Mouse (Mus musculus) inflammation-experienced regulatory T-cells, adult 16 weeks (primary cell): ENCODE data around the gene 2810021J22Rik. TPM values are rescaled to one million over a fixed set of nuclear protein-coding genes. Genes with fewer than 3 reads are reported as not detected.

ENCODE experiments used
- polyA plus RNA-seq: library from polyadenylated mRNA; unstranded; fragments of 100-300 nt; shearing (Covaris generic); gene quantifications from one replicate; pipeline ENCODE4 v1.2.1, GENCODE M21; 2017

Gene 2810021J22Rik
- 16.0 TPM for polyA plus RNA-seq

DNA sequence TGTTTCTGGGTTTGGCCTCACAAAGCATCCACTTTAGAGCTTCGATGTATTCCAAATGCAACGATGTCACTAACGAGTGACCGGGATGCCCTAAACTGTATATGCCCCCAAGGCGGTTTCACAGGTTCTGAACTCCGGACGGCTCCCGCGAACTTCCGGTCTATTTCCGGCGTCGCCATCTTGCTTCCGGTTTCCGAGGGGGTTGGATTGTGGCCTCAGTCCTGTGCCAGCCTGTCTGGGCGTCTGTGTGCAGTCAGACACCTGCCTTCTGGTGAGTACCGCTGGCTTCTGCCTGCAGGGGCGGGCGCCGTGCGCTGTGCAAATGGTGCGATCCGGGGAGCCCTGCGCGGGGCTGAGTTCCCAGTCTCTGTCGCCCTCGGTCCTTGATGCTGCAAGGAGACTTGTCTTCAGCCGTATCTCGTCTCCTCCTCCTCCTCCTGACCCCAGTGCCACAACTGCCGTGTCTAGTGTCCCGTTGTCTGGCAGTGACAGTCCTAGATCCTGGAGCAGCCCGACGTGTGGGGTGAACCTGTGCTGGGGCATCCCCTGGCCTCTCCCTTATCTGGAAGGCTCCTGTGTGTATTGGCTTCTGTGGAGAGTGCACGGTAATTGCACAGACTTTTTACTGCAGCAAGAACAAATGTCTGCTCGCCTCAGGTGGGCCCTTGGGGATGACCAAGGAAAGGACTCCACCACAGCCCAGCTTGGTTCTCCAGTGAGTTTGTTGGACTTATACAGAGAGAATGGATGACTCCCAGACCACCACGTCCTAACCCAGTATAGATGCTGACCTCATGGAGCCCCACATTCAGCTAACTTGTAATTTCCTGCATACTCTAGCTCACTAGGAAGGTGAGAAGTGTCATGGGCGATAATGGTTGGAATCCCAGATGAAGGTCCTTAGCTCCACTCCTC lies at the start of gene 2810021J22Rik:
Gene 2810021J22Rik (plus strand): TSS at position 178 of the 915 bp plus-strand sequence.

DNA sequence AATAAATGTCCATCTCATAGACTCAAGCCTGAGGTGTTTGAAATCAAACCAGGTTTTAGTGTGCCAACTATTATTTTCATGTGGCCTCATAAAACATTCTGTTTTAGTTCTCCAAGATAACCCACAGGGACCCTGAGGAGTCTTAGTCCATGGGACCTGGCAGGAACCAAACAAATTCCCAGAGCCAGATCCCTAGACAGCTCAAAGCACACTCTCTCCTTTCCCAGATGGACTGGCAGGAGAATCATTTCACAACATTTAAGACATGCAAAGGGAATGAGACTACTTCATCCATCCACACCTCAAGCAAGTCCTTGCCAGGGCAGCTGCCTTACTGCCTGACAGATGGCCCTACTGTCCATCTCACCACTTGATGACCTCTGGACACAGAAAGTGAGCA lies 38.1 kb upstream of the 2810021J22Rik start, which contains the start of gene Olfr312:
Gene Olfr312 (plus strand): TSS at position 301 of the 400 bp plus-strand sequence.

GRCm38 (mm10) chr11:58838951-58839350 lies 28.1 kb upstream of the 2810021J22Rik start, which contains the start of gene Olfr311:
Gene Olfr311, plus strand, starts transcription at chr11:58839251.

GRCm38 (mm10) chr11:58846919-58847461 lies 20.0 kb upstream of the 2810021J22Rik start, which contains the start of gene Gm12258:
Gene Gm12258, plus strand, starts transcription at chr11:58847158.

DNA sequence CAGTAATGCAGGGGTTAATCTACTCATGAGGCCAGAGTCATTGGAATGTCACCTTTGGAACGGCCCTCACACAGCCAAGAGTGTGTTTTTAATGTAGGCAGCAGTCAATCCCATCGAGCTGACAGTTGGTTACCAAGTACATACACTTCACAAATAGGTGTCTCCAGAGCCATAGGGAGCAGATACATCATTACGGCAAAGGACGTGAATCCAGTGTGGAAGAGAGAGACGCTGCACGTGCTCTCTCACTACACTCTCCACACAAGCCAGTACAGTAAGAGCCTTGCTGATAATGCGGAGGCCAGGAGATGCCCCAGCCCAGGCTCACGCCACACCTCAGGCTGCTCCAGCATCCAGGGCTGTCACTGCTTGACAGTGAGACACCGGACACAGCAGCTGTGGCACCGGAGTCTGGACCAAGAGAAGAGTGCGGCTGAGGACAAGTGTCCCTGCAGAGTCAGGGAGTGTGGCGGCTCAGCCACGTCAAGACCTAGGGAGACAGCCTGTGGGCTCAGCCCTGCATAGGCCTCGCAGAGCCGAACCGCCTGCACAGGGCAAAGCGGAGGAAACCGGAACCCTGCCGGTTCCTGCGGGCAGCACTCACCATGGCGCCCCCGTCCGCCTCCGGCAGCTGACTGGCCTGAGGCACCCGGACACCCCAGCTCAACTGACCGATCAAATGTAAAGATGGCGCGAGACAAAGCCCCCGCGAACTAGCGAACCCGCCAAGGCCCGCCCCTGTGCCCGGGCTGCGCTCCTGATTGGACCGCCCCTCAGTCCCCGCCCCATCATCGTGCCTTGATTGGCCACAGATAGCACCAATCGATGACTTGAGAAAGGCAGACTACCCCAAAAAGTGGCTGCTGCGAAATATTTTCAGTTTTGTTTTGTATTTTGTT lies 36.7 kb downstream of the 2810021J22Rik start, which contains the start of gene Zfp39:
Gene Zfp39 (minus strand): TSS at position 715 of the 899 bp plus-strand sequence.

DNA sequence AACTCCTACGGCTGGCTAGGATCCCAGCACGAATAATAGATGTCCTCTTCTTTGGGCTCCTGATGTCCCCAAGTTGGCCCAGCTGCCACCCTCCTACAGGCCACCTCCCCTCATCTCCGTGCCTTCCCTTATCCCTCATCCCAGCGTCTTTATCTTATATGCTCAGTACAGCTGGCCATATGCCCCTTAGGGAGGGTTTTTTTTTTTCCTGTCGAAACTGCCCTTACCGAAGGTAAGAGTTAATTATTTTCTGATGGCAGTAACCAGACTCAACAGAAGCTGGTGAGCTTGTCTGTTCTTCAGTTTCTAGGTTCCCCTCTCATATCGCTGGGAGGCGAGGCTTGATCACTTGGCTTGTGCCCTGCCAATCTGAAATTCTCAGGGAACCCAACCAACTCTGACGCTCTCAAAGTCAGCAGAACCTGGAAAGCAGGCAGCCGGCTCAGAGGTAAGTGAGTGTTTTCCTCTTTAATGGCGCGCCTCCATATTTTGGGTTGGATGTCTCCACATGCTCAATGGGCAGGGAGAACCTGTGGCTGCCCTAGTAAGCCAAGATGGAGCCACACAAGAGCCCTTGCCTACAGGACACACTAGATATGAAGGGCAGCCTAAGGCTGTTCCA lies 50.8 kb downstream of the 2810021J22Rik start, which contains the start of gene Btnl10:
Gene Btnl10 (plus strand): TSS at position 164 of the 622 bp plus-strand sequence.

Other genes with a start within 250 kb of the 2810021J22Rik start
- not detected for gene Olfr323, start 236.7 kb upstream of the 2810021J22Rik start, polyA plus RNA-seq
- not detected for gene Trim58, start 226.8 kb upstream of the 2810021J22Rik start, polyA plus RNA-seq
- gene Olfr322, start 208.4 kb upstream of the 2810021J22Rik start, polyA plus RNA-seq = not detected
- not detected for gene Olfr320, start 186.1 kb upstream of the 2810021J22Rik start, polyA plus RNA-seq
- gene Olfr319, start 168.1 kb upstream of the 2810021J22Rik start, polyA plus RNA-seq = not detected
- gene Olfr318, start 143.2 kb upstream of the 2810021J22Rik start, polyA plus RNA-seq = not detected
- not detected for gene Olfr317, start 128.0 kb upstream of the 2810021J22Rik start, polyA plus RNA-seq
- gene Olfr316, start 114.5 kb upstream of the 2810021J22Rik start, polyA plus RNA-seq = not detected
- not detected for gene Olfr315, start 94.0 kb upstream of the 2810021J22Rik start, polyA plus RNA-seq
- gene Olfr314, start 84.3 kb upstream of the 2810021J22Rik start, polyA plus RNA-seq = not detected
- gene Fam183b, start 65.3 kb upstream of the 2810021J22Rik start, polyA plus RNA-seq = not detected
- not detected for gene Olfr313, start 52.2 kb upstream of the 2810021J22Rik start, polyA plus RNA-seq
- not detected for gene Olfr312, start 38.0 kb upstream of the 2810021J22Rik start, polyA plus RNA-seq
- not detected for gene Olfr311, start 28.0 kb upstream of the 2810021J22Rik start, polyA plus RNA-seq
- 14.7 TPM for gene Gm12258, start 20.1 kb upstream of the 2810021J22Rik start, polyA plus RNA-seq
- 16.8 TPM for gene Zfp39, start 37.0 kb downstream of the 2810021J22Rik start, polyA plus RNA-seq
- not detected for gene Btnl10, start 50.7 kb downstream of the 2810021J22Rik start, polyA plus RNA-seq
- gene Rnf187, start 71.7 kb downstream of the 2810021J22Rik start, polyA plus RNA-seq = 12.3 TPM
- gene Hist3h2ba, start 81.7 kb downstream of the 2810021J22Rik start, polyA plus RNA-seq = 17.8 TPM
- 23.3 TPM for gene Hist3h2a, start 87.5 kb downstream of the 2810021J22Rik start, polyA plus RNA-seq
- 0.11 TPM for gene Trim17, start 87.5 kb downstream of the 2810021J22Rik start, polyA plus RNA-seq
- gene Trim11, start 110.9 kb downstream of the 2810021J22Rik start, polyA plus RNA-seq = 45.5 TPM